Mouse (Mus musculus) layer of hippocampus, postnatal 36 days (tissue): ENCODE results near the gene Slc41a2. TPM values are rescaled to one million over a fixed set of nuclear protein-coding genes. Genes with fewer than 3 reads are reported as not detected.

Source experiments
- DNase-seq, 2 experiments: peaks; one replicate each; pipeline ENCODE4 v3.0.0; 2022
- total RNA-seq, 2 experiments: library from RNA; stranded (reverse); gene quantifications; 2 replicates each; pipeline ENCODE4 v1.2.3; 2021

Slc41a2 gene
- total RNA-seq, 2 experiments from 2014 or later, result 20.2 to 24.3 TPM

- no peak for DNase-seq
Measured at GRCm38 (mm10) chr10:83220217-83220616, 117.5 kb downstream of the Slc41a2 start.

GRCm38 (mm10) chr10:83219729-83220128, 118.0 kb downstream of the Slc41a2 start:
- peak; percentile 47 to 64 for DNase-seq

- no peak for DNase-seq
Measured at GRCm38 (mm10) chr10:83218778-83219177, 118.9 kb downstream of the Slc41a2 start.

- DNase-seq, result no peak
Measured at GRCm38 (mm10) chr10:83217256-83217655, 120.4 kb downstream of the Slc41a2 start.

GRCm38 (mm10) chr10:83215559-83215958, 122.1 kb downstream of the Slc41a2 start:
- DNase-seq, result no peak

- no peak for DNase-seq
Measured at GRCm38 (mm10) chr10:83212618-83213017, 125.1 kb downstream of the Slc41a2 start.

GRCm38 (mm10) chr10:83210968-83211583, 126.6 kb downstream of the Slc41a2 start:
- DNase-seq, result no peak

GRCm38 (mm10) chr10:83210122-83210521, 127.6 kb downstream of the Slc41a2 start:
- DNase-seq, result no peak

- no peak for DNase-seq
Measured at GRCm38 (mm10) chr10:83209388-83209787, 128.3 kb downstream of the Slc41a2 start.

- no peak for DNase-seq
Measured at GRCm38 (mm10) chr10:83208436-83208835, 129.2 kb downstream of the Slc41a2 start.

GRCm38 (mm10) chr10:83202906-83203702, 134.6 kb downstream of the Slc41a2 start:
- DNase-seq, result no peak

GRCm38 (mm10) chr10:83201525-83201924, 136.2 kb downstream of the Slc41a2 start:
- no peak for DNase-seq

- no peak for DNase-seq
Measured at GRCm38 (mm10) chr10:83199290-83199689, 138.4 kb downstream of the Slc41a2 start.

- no peak for DNase-seq
Measured at GRCm38 (mm10) chr10:83198692-83199091, 139.0 kb downstream of the Slc41a2 start.

- DNase-seq, result peak; percentile 76 to 77
Measured at GRCm38 (mm10) chr10:83197690-83198336, 139.9 kb downstream of the Slc41a2 start.

GRCm38 (mm10) chr10:83191982-83192381, 145.7 kb downstream of the Slc41a2 start:
- DNase-seq, result no peak

GRCm38 (mm10) chr10:83191476-83191875, 146.2 kb downstream of the Slc41a2 start:
- no peak for DNase-seq

- no peak for DNase-seq
Measured at GRCm38 (mm10) chr10:83189071-83189470, 148.6 kb downstream of the Slc41a2 start.

GRCm38 (mm10) chr10:83186984-83187383, 150.7 kb downstream of the Slc41a2 start:
- no peak for DNase-seq

- DNase-seq, result no peak
Measured at GRCm38 (mm10) chr10:83186167-83186566, 151.5 kb downstream of the Slc41a2 start.

- no peak for DNase-seq
Measured at GRCm38 (mm10) chr10:83185121-83185520, 152.6 kb downstream of the Slc41a2 start.

- DNase-seq, result peak in 1 of 2 experiments; percentile 50
Measured at GRCm38 (mm10) chr10:83184480-83185069, 153.1 kb downstream of the Slc41a2 start.
